Mouse (Mus musculus) c-Kit-negative CD71-positive TER-119-positive erythroid progenitor cells, embryonic 14.5 days (primary cell): ENCODE results near the gene Psma3.
A peak's percentile ranks its signal among the peaks of the same experiment; 100 is the strongest.

Experiments used
- DNase-seq: peaks from one replicate; pipeline ENCODE4 v3.0.0-alpha.2; 2013; ENCODE audit warnings: low read depth, low spot score

The Psma3 gene

DNA sequence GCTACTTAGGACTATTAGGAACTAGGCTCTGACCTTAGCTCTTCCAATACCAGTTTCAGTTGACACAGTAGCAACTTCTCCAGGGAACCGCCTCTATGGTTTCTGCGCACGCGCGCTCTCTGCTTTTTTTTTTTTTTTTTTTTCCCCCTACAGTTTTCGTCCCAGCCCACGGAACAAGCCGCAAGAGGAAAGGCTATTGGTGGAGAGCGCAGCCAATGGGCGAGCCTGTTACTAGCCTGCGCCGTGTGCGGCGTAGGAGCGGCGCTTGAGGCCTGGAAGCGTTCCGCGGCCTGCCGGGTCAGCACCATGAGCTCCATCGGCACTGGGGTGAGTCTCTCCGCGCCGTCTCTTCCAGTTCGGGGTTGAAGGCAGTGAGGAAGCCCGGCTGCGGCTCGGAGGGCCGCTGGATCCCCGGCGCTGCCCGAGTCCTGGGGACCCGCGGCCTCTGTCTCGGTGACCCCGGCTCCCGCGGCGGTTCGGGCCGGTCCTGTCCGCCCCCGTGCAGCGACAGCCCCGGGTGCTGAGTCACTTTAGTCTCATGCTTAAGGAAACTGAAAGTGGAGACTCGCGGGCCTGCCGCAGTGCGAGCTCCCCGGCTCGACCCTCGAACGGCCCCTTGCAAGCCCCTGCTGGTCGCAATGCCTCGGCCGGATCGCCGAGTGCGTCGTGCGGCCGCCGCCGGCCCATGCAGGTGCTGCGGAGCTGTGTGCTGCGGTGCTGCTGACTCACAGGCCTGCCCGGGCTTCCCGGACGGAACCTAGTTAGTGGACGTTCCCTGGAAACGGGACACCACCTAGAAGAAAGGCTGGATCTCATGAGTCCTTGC, at the start of gene Psma3:
Gene Psma3 (plus strand): TSS at position 181 of the 826 bp plus-strand sequence.
- DNase-seq: peak; percentile 92

DNA sequence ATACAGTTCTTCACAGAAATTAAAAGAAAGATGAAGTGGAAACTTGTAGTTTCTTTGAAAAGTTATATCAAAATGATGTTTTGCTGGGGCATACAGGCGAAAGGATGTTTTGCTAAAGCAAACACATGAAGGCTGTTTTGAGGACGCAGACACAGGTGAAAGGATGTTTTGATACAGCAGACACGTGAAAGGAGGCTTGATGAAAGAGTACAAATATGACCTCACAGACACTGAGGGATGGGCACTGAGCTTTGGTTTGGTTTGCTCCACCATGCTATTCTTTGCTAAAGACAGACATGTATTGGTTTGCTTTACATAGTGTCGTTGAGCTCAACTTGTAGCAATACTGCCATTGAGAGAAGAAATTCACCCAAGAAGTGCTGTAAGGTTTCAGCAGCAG, 44.6 kb upstream of the Psma3 start:
- DNase-seq: no peak

DNA sequence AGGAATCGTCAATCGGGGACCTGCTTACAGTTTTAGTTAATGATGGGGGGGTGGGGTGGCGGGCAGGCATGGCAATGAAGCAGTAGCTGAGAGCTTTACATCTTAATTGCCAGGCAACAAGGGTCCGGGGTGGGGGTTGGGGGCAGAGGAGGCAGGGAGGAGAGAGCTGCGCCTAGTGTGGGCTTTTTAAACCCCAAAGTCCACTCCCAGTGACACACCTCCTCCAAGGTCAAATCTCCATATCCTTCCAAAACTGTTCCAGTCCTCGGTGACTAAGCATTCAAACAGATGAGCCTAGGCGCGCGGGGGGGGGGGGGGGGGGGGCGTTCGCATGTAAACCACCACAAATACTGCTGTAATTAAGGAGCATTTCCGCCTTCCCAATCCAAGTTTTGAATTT, 37.3 kb upstream of the Psma3 start:
- DNase-seq: no peak

DNA sequence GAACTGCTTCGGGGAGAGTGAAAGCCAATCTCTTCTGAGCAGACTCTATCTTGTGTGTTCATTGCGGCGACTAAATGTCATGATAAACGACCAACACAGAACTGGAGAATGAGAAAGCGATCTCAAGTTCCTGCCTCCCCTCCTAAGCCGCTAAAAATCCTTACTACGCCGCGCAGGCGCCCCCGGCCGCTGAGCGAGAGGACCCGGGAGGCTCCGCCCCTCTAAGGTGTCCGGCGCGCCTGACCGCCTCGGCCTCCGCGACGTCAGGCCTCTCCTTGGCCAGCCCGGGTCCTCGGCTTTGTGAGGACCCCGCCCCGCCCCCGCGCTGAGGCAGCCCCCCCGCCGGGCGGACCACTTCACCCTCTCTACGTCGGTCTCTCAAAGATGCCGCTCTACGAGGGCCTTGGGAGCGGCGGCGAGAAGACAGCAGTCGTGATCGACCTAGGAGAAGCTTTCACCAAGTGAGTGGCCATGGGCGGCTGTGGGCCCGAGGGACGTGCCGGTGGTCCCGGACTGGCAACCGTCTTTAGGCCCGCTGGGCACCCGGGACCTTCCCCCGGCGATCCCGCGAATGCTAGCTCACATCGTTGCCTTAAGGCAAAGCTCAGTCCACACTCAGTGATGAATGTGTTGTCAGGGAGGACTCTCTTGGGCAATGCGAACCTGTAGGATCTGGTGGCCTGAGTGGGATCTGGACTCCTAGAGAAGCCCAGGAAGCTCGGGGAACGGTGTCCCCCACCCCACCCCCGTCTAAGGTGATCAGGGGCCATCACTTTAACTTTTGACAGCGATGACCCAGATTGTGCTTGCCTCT, 36.6 kb upstream of the Psma3 start, which contains the start of gene Actr10:
Gene Actr10 (plus strand): TSS at position 287 of the 814 bp plus-strand sequence.
- peak; percentile 78 for DNase-seq

DNA sequence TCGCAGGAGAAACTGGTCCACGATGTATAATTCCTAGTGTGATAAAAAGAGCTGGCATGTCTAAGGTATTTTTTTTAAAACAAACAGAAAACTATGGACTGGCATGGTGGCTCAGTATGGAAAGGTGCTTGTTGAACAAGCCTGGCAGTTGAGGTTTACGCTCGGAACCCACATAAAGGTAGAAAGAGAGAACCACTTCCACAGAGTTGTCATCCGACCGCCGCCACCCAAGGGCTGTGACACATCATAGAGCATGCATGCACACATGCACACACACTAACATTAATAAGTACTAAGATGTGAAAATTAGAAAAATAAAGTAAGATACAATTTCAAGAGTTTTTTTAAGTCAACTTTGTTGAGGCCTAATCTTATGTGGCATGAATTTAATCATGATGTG, 33.6 kb upstream of the Psma3 start:
- no peak for DNase-seq

DNA sequence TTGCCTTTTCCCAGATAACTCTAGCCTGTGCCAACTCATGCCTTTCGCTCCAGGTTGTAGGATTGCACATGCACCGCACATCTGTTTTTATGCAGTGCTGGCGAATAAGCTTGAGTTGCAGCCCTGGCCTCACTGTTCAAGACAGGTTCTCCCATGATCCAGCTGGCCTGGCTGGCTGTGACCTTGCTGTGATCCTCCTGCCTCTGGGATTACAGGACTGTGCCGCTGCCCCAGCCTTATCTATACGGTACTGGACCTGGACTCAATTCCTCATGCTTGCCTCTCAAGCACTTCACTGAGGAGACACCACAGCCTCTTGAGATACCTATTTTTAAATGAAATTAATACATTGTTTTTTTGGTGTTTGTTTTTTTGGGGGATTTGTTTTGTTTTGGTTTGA, 30.2 kb upstream of the Psma3 start:
- DNase-seq: no peak

DNA sequence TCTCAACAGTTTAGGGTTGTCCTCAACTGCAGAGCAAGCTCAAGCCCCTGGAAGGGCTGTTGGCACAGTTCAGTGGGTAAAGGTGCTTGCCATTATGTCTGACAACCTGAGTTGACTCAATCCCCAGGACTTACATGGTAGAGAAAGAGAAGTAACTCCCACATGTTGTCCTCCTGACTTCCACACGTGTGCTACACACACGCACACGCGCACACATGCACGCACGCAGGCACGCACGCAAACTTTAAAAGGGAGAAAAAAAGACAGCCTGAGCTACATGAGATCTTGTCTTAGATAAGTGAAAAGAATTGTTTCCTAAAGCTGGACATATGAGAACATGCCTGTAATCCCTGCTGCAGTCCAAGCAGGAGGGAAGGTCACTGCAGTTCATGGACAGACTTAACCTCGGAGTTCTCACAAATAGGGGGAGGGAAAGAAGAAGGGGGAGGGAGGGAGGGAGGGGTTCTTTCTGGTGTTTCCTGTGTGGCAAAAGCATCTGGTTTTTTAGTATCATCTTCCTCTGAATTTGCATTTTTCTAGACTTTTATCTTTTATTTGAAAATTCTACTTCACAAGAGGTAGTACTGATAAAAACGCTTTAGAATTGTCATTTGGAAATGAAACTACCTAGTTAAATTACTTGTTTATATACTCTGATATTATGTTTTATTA, 27.7 kb upstream of the Psma3 start:
- DNase-seq: no peak

GRCm38 (mm10) chr12:70958640-70959039, 15.8 kb upstream of the Psma3 start:
- DNase-seq: peak; percentile 52

- no peak for DNase-seq
Observed at GRCm38 (mm10) chr12:70967581-70967980, 6.8 kb upstream of the Psma3 start.

DNA sequence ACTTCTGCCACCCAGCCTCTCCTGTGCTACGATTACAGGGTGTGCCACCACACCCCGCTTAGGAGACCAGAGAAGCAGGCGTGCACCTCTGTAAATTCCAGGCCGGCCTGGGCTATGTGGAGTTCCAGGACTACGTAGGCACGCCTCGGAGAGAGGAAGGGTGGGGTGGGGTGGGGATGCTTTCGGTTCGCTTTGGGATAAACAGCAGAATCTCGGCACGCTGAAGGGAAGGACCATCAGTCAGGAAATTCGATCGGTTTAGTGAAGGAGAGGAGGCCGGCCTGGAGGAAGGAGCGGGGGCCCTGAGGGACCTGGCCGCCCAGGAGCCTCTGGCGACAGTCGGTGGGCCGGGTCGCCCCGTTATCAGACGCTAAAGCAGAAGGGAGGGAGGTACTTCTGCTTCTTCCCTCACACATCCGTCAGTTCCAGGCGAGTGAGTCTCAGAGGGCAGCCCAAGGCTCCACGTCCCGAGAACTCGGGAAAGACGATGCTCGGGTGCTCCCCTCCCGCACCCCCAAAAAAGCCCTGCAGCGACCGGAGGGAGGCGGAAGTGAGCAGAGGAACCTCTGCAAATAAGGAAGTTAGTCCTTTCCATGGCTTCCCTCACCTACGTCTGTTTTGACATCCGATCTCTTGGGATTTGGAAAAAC, 6.2 kb upstream of the Psma3 start:
- DNase-seq: peak; percentile 77

- DNase-seq: peak; percentile 81
Observed at GRCm38 (mm10) chr12:70968791-70969307, 5.6 kb upstream of the Psma3 start.

DNA sequence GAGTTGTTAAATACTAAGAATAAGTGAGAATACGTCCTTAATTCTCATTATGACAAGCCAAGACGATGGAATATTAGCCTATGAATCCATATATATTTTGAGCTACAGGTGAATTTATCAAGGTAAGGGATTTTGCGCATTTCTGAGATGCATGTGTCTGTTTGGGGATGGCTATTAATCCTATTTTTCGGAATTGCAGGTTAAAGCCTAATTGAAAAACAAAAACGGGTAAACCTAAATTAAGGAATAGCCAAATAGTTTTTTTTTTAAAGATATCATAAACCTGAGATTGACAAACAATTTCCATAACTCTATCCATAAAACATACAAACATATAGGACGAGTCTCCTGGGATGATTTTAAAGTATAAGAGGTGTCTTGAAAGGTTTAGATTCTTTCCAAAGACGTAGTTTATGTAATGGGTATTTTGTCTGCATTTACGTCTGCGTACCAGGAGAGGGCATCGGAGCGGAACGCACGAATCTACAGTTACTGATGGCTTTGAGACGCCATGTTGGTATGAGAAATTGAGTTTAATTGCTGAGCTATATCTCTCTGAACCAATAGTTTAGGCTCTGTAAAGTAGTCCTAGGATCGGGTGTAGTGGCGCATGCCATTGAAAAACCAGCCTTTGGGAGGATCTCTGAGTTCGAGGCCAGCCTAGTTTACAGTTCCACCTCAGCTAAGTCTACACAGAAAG, 4.8 kb upstream of the Psma3 start:
- DNase-seq: peak; percentile 68

DNA sequence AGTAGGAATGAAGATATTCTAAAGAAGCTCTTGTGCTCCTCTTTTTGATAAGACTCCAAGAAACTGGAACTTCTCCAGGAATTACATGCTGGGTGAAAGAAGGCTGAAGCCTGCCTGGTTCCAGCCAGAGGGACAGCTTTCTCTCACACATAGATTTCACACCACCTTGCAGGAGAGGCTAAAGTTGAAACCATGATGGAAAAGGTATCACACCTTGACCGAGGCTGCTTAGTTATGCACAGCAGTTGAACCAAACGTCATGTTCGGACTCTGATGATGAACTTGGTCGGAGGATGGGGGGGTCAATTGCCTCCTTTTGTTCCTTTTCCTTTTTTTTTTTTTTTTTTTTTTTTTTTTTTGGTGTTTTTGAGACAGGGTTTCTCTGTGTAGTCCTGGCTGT, 590 bp upstream of the Psma3 start:
- DNase-seq: no peak

GRCm38 (mm10) chr12:70975406-70975805, 985 bp downstream of the Psma3 start:
- no peak for DNase-seq

- DNase-seq: no peak
Observed at GRCm38 (mm10) chr12:70975891-70976290, 1.5 kb downstream of the Psma3 start.

DNA sequence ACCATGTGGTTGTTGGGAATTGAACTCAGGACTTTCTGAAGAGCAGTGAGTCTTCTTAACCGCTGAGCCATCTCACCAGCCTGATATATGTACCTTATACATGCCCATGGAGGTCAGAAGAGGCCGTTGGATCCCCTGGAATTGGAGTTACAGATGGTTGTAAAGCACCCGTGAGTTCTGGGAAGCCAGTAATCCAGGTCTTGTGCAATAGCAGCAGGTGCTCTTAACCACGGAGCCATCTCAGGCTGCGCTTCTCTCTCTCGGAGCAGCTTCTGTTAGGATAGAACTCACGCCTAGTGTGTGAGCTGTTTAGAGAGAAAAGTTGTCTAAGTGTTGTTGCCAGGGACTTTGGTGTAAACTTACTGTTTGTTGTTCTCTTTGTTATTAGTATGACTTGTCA, 3.9 kb downstream of the Psma3 start:
- no peak for DNase-seq

DNA sequence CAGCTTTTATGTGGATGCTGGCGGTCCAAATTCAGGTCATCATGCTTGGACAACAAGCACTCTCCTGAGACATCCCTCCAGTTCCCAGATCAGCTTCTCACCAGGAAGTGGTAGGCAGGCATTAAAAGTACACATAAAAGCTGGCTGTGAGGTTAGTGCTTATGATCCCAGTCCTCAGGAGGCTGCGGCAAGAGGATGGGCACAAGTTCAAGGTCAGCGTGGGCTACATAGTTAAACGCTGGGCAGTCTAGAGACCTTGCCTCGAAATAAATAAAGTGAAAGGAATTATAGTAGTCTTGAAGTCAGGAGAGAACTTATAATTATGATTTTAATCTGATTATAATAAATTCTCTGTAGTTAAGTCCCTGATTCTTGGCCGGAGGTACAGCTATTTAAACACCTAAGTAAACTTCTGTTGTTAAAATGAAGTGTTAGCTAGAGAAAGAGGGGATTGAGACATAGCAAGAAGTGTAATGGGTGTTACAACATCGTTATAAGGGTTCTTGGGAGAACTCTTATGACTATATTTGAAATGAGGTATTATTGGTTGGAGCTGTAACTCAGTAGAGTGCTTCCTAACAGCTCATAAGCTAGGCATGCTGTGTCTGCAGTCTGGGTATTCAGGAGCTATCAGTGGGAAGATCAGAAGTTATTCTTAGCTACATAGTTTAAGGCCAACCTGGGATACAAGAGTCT, 10.6 kb downstream of the Psma3 start:
- DNase-seq: no peak

DNA sequence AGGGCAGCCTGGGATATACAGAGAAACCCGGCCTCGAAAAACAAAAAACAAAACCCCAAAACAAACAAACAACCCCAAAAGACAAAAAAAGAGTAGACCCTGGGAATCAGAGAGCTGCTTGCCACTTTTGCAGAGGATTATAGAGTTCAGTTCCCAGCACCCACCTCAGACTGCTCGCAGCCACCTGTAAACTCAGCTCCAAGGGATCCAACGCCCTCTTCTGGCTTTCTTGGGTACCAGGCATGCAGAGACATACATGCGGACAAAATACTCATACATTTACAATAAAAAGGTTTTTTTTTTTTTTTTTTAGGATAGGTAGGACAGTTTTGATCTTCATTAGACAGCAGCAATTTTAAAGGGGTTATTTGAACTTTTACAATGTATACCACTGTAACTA, 22.8 kb downstream of the Psma3 start:
- no peak for DNase-seq

DNA sequence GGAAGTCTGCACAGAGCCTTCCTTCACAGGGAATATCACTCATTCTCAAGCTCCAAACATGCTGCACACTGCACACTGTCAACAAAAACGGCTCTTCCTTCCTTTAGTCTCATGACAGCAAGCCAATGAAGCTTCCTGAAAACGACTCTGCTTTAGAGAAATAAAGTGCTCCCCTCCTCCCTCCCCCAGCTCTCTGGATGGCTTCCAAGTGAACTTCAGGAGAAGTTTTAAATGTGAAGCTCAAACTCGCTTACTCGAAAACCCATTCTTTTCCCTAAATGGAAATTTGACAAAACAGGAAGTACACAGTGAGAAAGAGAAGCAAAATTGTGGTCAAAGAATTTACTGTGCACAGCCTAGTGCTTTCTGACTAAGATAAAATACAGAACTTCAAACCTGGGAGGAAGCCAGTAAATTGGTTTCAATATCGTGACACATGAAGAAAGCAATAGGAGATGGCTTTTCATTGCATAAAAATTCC, 25.0 kb downstream of the Psma3 start:
- no peak for DNase-seq

DNA sequence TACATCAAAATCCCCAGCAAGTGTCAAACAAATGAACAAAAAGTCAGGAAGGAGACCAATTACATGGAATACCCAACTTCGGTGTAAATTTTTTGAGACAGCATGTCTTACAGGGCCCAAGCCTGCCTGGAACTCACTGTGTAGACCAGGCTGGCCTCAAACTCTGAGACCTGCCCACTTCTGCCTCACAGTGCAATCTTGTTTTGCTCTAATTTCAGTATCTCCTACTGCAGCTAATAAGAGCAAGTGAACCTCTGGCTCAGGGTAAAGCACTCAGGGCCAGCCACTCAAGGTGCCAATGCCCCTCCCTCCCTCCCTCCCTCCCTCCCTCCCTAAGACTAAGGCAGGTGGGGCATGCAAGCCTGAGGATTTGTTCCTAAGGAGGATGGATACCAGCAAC, 25.9 kb downstream of the Psma3 start:
- DNase-seq: no peak
